Mouse (Mus musculus) liver, adult 2 months (tissue): Measurements from ENCODE around the gene C8a.

Source experiments
- CTCF ChIP-seq: fragments of 200-500 bp; IDR thresholded peaks from 2 replicates; pipeline ENCODE4 v1.5.1; 2011; ENCODE audit warnings: low read depth, low read length, control low read depth
- POLR2A ChIP-seq: fragments of 200-500 bp; IDR thresholded peaks from 2 replicates; pipeline ENCODE4 v1.6.1; 2011; ENCODE audit warnings: low read length, control low read depth; ENCODE audit not compliant: insufficient read depth; ENCODE audit errors: extremely low read depth

DNA sequence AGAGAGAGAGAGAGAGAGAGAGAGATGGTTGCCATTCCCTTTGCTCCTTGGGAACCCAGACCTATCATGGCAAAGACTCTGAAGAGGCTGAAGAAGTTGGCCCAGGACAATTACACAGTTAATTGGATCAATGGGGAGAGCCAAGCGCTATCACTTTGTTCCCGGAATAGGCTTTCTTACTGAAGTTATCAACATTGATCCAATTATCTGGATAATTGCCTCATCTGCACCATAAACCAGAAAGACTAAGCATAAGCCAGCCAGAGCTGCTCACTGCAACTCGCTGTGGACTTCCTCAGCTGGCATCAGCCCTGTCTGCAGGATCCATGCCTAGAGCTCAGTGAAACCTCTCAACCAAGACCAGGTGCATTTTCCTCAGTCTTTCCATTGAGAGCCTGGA, 100.6 kb downstream of the C8a start:
- TF ChIP-seq CTCF (no peak), POLR2A (no peak)
